17 mouse cellular contexts compared by ENCODE assay signal in the genomic region with DNA sequence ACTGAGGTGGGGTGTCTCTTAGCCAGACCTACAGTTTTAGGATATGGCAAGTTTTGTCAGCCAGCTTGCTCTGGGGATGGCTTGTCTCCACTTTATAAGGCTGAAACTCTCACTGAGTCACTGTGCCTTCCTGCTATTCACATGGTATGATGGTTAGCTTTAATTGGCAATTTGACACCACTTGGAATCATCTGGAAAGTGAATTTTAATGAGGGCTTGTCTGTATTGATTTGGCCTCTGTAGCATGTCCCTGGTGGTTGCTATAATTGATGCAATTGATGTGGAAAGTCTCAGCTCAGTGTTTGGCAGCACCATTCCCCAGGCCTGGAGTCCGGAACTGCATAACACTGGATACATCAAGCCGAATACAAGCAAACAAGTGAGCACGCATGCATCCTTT.
"Had no signal": no experiment of that assay in that cellular context is flagged by ENCODE, and none has a peak within 500 bp of the region (broad histone marks: within the 10 kb centered on the region; RNA-seq: fewer than 3 reads in every experiment).

No protein-coding gene starts in this region.

- DNase-seq: kidney, adult 9 months; kidney, postnatal 14 days; kidney, postnatal 4 days; left cerebral cortex, postnatal 4 days; liver, postnatal 0 days; lung, embryonic 14.5 days; thymus, adult 18-20 months; thymus, postnatal 14 days; thymus, postnatal 4 days had no signal

- H3K4me3 ChIP-seq: limb, embryonic 12.5 days; limb, embryonic 15.5 days; midbrain, embryonic 13.5 days had no signal

- H3K9ac ChIP-seq: limb, embryonic 12.5 days; limb, embryonic 15.5 days; liver, embryonic 14.5 days; liver, postnatal 0 days; lung, embryonic 14.5 days; midbrain, embryonic 13.5 days had no signal

- H3K4me1 ChIP-seq: limb, embryonic 12.5 days; limb, embryonic 15.5 days; midbrain, embryonic 13.5 days had no signal

- ATAC-seq: liver, postnatal 0 days; lung, postnatal 0 days; midbrain, embryonic 13.5 days; midbrain, embryonic 16.5 days had no signal

- H3K4me2 ChIP-seq: limb, embryonic 12.5 days; limb, embryonic 15.5 days; liver, embryonic 11.5 days; lung, embryonic 14.5 days; midbrain, embryonic 13.5 days had no signal

- H3K27me3 ChIP-seq: limb, embryonic 12.5 days; limb, embryonic 15.5 days; midbrain, embryonic 13.5 days had no signal

- H3K9me3 ChIP-seq: limb, embryonic 12.5 days; limb, embryonic 15.5 days; midbrain, embryonic 13.5 days had no signal

- H3K36me3 ChIP-seq: limb, embryonic 12.5 days; limb, embryonic 15.5 days; midbrain, embryonic 13.5 days had no signal

- H3K27ac ChIP-seq: limb, embryonic 12.5 days; limb, embryonic 15.5 days; liver, embryonic 14.5 days; macrophage; midbrain, embryonic 13.5 days had no signal
